Mouse (Mus musculus): ENCODE results near the gene Cyth3. TPM values are rescaled to one million over a fixed set of nuclear protein-coding genes. Genes with fewer than 3 reads are reported as not detected.

The Cyth3 gene
- polyA plus RNA-seq, 1 experiment from 2014 or later, result 61.3 TPM

- no peaks in the 10 kb centered on the region for H3K36me3 ChIP-seq
- peaks cover 8% of the 10 kb centered on the region; the same call in 1 of the 2 replicates for H3K9me3 ChIP-seq
- H3K4me3 ChIP-seq, result no peak overlapping the region
- 85% methylated on average over 11 of the region's 11 CpGs for WGBS
- H3K27ac ChIP-seq, result no peak overlapping the region
- no peaks in the 10 kb centered on the region for H3K27me3 ChIP-seq
- H3K9ac ChIP-seq, result no peak overlapping the region
- H3K4me1 ChIP-seq, result peaks cover 16% of the 10 kb centered on the region
- no peak for ATAC-seq (ENCODE audit: low FRiP score, low read depth)
- H3K4me2 ChIP-seq (replicated peaks), result no peak overlapping the region
Measured at GRCm38 (mm10) chr5:143593563-143594146, 28.6 kb upstream of the Cyth3 start.

- Histone ChIP-seq H3K4me2 (replicated peaks) (no peak overlapping the region), H3K27me3 (no peaks in the 10 kb centered on the region), H3K4me1 (peaks cover 8% of the 10 kb centered on the region), H3K9me3 (peaks cover 8% of the 10 kb centered on the region; the same call in 1 of the 2 replicates), H3K4me3 (no peak overlapping the region), H3K9ac (no peak overlapping the region), H3K27ac (0 out of 2 replicates have a peak overlapping the region, but pooled peaks have one; percentile 3), H3K36me3 (no peaks in the 10 kb centered on the region)
- ATAC-seq (ENCODE audit: low FRiP score, low read depth), result no peak
- 60% methylated on average over 3 of the region's 3 CpGs for WGBS
Measured at GRCm38 (mm10) chr5:143594291-143595065, 27.8 kb upstream of the Cyth3 start.

GRCm38 (mm10) chr5:143602051-143602450 is 20.2 kb upstream of the Cyth3 start:
- WGBS, result 75% methylated on average over 10 of the region's 10 CpGs
- no peaks in the 10 kb centered on the region; the same call in 1 of the 2 replicates for H3K9me3 ChIP-seq
- no peak overlapping the region for H3K4me3 ChIP-seq
- ATAC-seq (ENCODE audit: low FRiP score, low read depth), result no peak
- peaks cover 11% of the 10 kb centered on the region for H3K4me1 ChIP-seq
- H3K27ac ChIP-seq, result no peak overlapping the region
- no peak overlapping the region for H3K9ac ChIP-seq
- H3K4me2 ChIP-seq (replicated peaks), result no peak overlapping the region
- no peaks in the 10 kb centered on the region for H3K27me3 ChIP-seq
- H3K36me3 ChIP-seq, result no peaks in the 10 kb centered on the region

GRCm38 (mm10) chr5:143604157-143604774 is 18.0 kb upstream of the Cyth3 start:
- Histone ChIP-seq H3K4me2 (replicated peaks) (no peak overlapping the region), H3K9ac (no peak overlapping the region), H3K36me3 (no peaks in the 10 kb centered on the region), H3K4me1 (peaks cover 11% of the 10 kb centered on the region), H3K9me3 (no peaks in the 10 kb centered on the region), H3K27me3 (no peaks in the 10 kb centered on the region), H3K4me3 (no peak overlapping the region), H3K27ac (no peak overlapping the region)
- 76% methylated on average over 7 of the region's 7 CpGs for WGBS
- ATAC-seq (ENCODE audit: low FRiP score, low read depth), result no peak

GRCm38 (mm10) chr5:143606756-143607155 is 15.5 kb upstream of the Cyth3 start:
- no peaks in the 10 kb centered on the region for H3K36me3 ChIP-seq
- H3K27ac ChIP-seq, result no peak overlapping the region
- H3K4me3 ChIP-seq, result no peak overlapping the region
- H3K4me1 ChIP-seq, result peaks cover 22% of the 10 kb centered on the region
- no peak overlapping the region for H3K4me2 ChIP-seq (replicated peaks)
- 85% methylated on average over 10 of the region's 10 CpGs for WGBS
- no peak overlapping the region for H3K9ac ChIP-seq
- H3K9me3 ChIP-seq, result no peaks in the 10 kb centered on the region
- no peak for ATAC-seq (ENCODE audit: low FRiP score, low read depth)
- H3K27me3 ChIP-seq, result no peaks in the 10 kb centered on the region

GRCm38 (mm10) chr5:143608175-143608574 is 14.1 kb upstream of the Cyth3 start:
- ATAC-seq (ENCODE audit: low FRiP score, low read depth), result no peak
- Histone ChIP-seq H3K4me3 (no peak overlapping the region), H3K9ac (no peak overlapping the region), H3K4me1 (peaks cover 22% of the 10 kb centered on the region), H3K27me3 (no peaks in the 10 kb centered on the region), H3K9me3 (no peaks in the 10 kb centered on the region), H3K27ac (no peak overlapping the region), H3K36me3 (no peaks in the 10 kb centered on the region), H3K4me2 (replicated peaks) (no peak overlapping the region)
- WGBS, result 91% methylated on average over 10 of the region's 10 CpGs

- ATAC-seq (ENCODE audit: low FRiP score, low read depth), result no peak
- Histone ChIP-seq H3K36me3 (no peaks in the 10 kb centered on the region), H3K4me3 (no peak overlapping the region), H3K27ac (no peak overlapping the region), H3K4me1 (peaks cover 10% of the 10 kb centered on the region), H3K4me2 (replicated peaks) (no peak overlapping the region), H3K9me3 (no peaks in the 10 kb centered on the region), H3K9ac (no peak overlapping the region), H3K27me3 (no peaks in the 10 kb centered on the region)
- 76% methylated on average over 7 of the region's 7 CpGs for WGBS
Measured at GRCm38 (mm10) chr5:143611954-143612353, 10.3 kb upstream of the Cyth3 start.

GRCm38 (mm10) chr5:143613265-143613664 is 9.0 kb upstream of the Cyth3 start:
- Histone ChIP-seq H3K4me2 (replicated peaks) (no peak overlapping the region), H3K4me1 (peaks cover 20% of the 10 kb centered on the region), H3K9me3 (no peaks in the 10 kb centered on the region), H3K36me3 (no peaks in the 10 kb centered on the region), H3K27me3 (no peaks in the 10 kb centered on the region), H3K4me3 (no peak overlapping the region), H3K9ac (no peak overlapping the region), H3K27ac (no peak overlapping the region)
- no peak for ATAC-seq (ENCODE audit: low FRiP score, low read depth)
- WGBS, result 61% methylated on average over 4 of the region's 4 CpGs

GRCm38 (mm10) chr5:143614519-143614918 is 7.7 kb upstream of the Cyth3 start:
- Histone ChIP-seq H3K27ac (no peak overlapping the region), H3K4me3 (no peak overlapping the region), H3K36me3 (no peaks in the 10 kb centered on the region), H3K4me2 (replicated peaks) (no peak overlapping the region), H3K27me3 (no peaks in the 10 kb centered on the region), H3K9ac (no peak overlapping the region), H3K9me3 (no peaks in the 10 kb centered on the region), H3K4me1 (peaks cover 25% of the 10 kb centered on the region)
- WGBS, result 71% methylated on average over 5 of the region's 5 CpGs
- no peak for ATAC-seq (ENCODE audit: low FRiP score, low read depth)

GRCm38 (mm10) chr5:143615353-143615752 is 6.9 kb upstream of the Cyth3 start:
- Histone ChIP-seq H3K9ac (no peak overlapping the region), H3K36me3 (no peaks in the 10 kb centered on the region), H3K27ac (no peak overlapping the region), H3K4me1 (peaks cover 20% of the 10 kb centered on the region), H3K4me2 (replicated peaks) (no peak overlapping the region), H3K27me3 (no peaks in the 10 kb centered on the region), H3K9me3 (no peaks in the 10 kb centered on the region), H3K4me3 (no peak overlapping the region)
- no peak for ATAC-seq (ENCODE audit: low FRiP score, low read depth)
- 80% methylated on average over 2 of the region's 2 CpGs for WGBS

- no peak overlapping the region for H3K27ac ChIP-seq
- peaks cover 24% of the 10 kb centered on the region for H3K4me1 ChIP-seq
- H3K36me3 ChIP-seq, result no peaks in the 10 kb centered on the region
- 93% methylated on average over 4 of the region's 4 CpGs for WGBS
- no peak overlapping the region for H3K9ac ChIP-seq
- no peaks in the 10 kb centered on the region for H3K9me3 ChIP-seq
- ATAC-seq (ENCODE audit: low FRiP score, low read depth), result no peak
- H3K4me2 ChIP-seq (replicated peaks), result no peak overlapping the region
- H3K4me3 ChIP-seq, result no peak overlapping the region
- no peaks in the 10 kb centered on the region for H3K27me3 ChIP-seq
Measured at GRCm38 (mm10) chr5:143616116-143616515, 6.1 kb upstream of the Cyth3 start.

GRCm38 (mm10) chr5:143616657-143617329 is 5.5 kb upstream of the Cyth3 start:
- Histone ChIP-seq H3K27ac (no peak overlapping the region), H3K4me1 (peaks cover 31% of the 10 kb centered on the region), H3K36me3 (no peaks in the 10 kb centered on the region), H3K4me3 (no peak overlapping the region), H3K9me3 (no peaks in the 10 kb centered on the region), H3K9ac (no peak overlapping the region), H3K27me3 (no peaks in the 10 kb centered on the region), H3K4me2 (replicated peaks) (no peak overlapping the region)
- ATAC-seq (ENCODE audit: low FRiP score, low read depth), result no peak
- WGBS, result 93% methylated on average over 3 of the region's 3 CpGs

Data from limb, embryonic 13.5 days (tissue).